Mouse (Mus musculus): Measurements from ENCODE around the gene Vmn1r22. TPM values are rescaled to one million over a fixed set of nuclear protein-coding genes. Genes with fewer than 3 reads are reported as not detected.

Vmn1r22 gene
- polyA plus RNA-seq (2012; rRNA removed): not detected in 2 replicates

GRCm38 (mm10) chr6:57907928-57908327, at the start of gene Vmn1r22:
Gene Vmn1r22, minus strand, starts transcription at chr6:57908028.

DNA sequence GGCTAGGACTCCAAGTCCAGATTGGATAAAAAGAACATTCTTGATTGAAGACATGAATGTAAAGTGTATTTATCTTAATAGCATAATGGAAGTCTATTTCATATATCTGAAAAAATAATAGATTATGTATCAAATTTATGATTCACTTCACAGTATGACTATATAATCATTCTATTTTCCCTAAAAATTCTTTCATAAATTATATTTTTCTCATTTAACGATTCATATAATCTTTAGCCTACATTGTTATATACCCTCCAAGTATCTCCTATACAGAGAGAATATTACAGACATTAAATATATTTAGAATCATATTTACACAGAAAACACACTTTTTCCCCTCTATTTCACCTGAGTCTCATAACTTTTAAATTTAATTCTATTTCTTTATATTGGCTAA, 18.9 kb upstream of the Vmn1r22 start, which contains the start of gene Vmn1r23:
Gene Vmn1r23 (minus strand): TSS at position 101 of the 400 bp plus-strand sequence.

GRCm38 (mm10) chr6:57850286-57850685, 57.5 kb downstream of the Vmn1r22 start, which contains the start of gene Vmn1r21:
Gene Vmn1r21, minus strand, starts transcription at chr6:57850343.

Other genes with a start within 250 kb of the Vmn1r22 start
- gene Pyurf, start 215.9 kb downstream of the Vmn1r22 start, polyA plus RNA-seq (2012; rRNA removed): 11.8 and 13.6 TPM in 2 replicates
- gene Lancl2, start 205.5 kb downstream of the Vmn1r22 start, polyA plus RNA-seq (2012; rRNA removed): 28.1 and 33.8 TPM in 2 replicates
- 53.5 and 67.7 TPM in 2 replicates for gene Vopp1, start 82.9 kb downstream of the Vmn1r22 start, polyA plus RNA-seq (2012; rRNA removed)
- not detected in 2 replicates for gene Vmn1r21, start 57.7 kb downstream of the Vmn1r22 start, polyA plus RNA-seq (2012; rRNA removed)
- not detected in 2 replicates for gene Vmn1r23, start 18.8 kb upstream of the Vmn1r22 start, polyA plus RNA-seq (2012; rRNA removed)
- gene Vmn1r24, start 53.5 kb upstream of the Vmn1r22 start, polyA plus RNA-seq (2012; rRNA removed): not detected in 2 replicates
- gene Vmn1r25, start 72.8 kb upstream of the Vmn1r22 start, polyA plus RNA-seq (2012; rRNA removed): not detected in 2 replicates
- not detected in 2 replicates for gene Vmn1r26, start 107.1 kb upstream of the Vmn1r22 start, polyA plus RNA-seq (2012; rRNA removed)

Data from central nervous system, embryonic 11.5 days (tissue).